Mouse (Mus musculus): Measurements from ENCODE around the gene Mael. TPM values are rescaled to one million over a fixed set of nuclear protein-coding genes. Genes with fewer than 3 reads are reported as not detected.

Mael gene
- polyA plus RNA-seq (2012; rRNA removed), result not detected in 2 replicates

DNA sequence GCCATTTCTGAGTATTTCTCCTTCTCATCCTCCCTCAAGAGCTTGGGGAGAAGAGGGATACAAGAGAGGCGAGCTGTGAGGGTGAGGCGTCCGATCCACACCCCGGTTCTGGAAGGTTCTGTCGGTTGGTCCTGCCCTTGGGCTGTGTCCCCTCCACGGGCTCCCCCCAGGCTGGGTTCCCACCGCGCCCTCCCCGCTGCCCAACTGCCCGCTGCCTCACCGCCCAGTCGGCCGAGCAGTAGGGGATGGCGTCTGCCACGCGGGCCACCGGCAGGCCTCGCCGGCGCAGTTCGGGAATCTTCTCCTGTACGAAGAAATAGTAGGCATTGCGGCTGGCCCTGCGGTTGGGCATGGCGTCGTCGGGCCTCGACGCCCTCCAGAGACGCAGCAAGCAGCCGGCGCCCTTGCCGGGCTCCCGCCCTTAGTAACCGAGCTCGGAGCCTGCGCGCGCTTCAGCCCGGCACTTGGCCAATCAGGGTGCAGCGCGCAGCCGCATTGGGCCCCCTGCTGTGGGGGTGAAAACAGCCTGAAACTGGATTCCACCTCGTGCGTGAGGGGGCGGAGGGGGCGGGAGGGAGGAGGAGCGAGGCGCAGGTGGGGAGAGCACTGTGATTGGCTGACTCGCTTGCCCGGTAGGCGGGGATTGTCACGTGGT, at the start of gene Mael:
Gene Mael (minus strand): TSS at position 433 of the 655 bp plus-strand sequence.
- Histone ChIP-seq H3K27me3 (ENCODE audit: control insufficient read depth, insufficient read depth, low read length) (no peaks in the 10 kb centered on the region; the same call in 1 of the 2 replicates), H3K4me3 (ENCODE audit: extremely low read depth, insufficient read depth, insufficient read length) (no peak within 1 kb of the TSS), H3K4me1 (ENCODE audit: control insufficient read depth, insufficient read depth, insufficient read length) (no peaks in the 10 kb centered on the region), H3K36me3 (ENCODE audit: control insufficient read depth, insufficient read depth, low read length) (no peaks in the 10 kb centered on the region), H3K27ac (ENCODE audit: insufficient read depth, low read length) (no peak within 1 kb of the TSS)
- 92% methylated on average over 53 of the region's 53 CpGs for WGBS
- TF ChIP-seq CTCF (IDR thresholded peaks at IDR 0.05; ENCODE audit: extremely low read depth, insufficient read depth, insufficient read length, insufficient replicate concordance), result no peak
- TF ChIP-seq POLR2A (IDR thresholded peaks at IDR 0.05; ENCODE audit: low read depth, low read length), result no peak
- DNase-seq (ENCODE audit: low read depth in 1 of 2, low spot score in 2 of 2), result no peak

DNA sequence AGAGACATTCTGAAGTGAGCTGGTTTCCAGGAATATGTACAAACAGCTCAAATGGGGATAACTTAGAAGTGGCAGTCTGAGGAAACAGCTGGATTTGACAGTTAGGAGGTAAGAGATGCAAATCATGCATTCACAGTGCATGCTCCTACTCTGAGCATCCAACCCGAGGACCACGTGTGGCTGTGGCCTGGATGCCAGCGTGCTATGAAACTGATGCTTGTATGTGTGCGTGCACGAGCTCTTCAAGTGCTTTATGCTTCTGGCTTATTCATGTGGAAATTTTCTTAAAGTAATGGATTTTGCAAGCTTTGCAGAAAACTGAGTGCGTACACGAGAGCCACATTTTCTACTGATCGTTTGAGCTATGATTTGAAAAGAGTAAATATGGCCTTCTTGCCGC, 47.7 kb upstream of the Mael start:
- TF ChIP-seq POLR2A (IDR thresholded peaks at IDR 0.05; ENCODE audit: low read depth, low read length) (no peak), CTCF (IDR thresholded peaks at IDR 0.05; ENCODE audit: extremely low read depth, insufficient read depth, insufficient read length, insufficient replicate concordance) (no peak)
- H3K27ac ChIP-seq (ENCODE audit: insufficient read depth, low read length), result no peak overlapping the region
- no peaks in the 10 kb centered on the region for H3K36me3 ChIP-seq (ENCODE audit: control insufficient read depth, insufficient read depth, low read length)
- no peak overlapping the region for H3K4me3 ChIP-seq (ENCODE audit: extremely low read depth, insufficient read depth, insufficient read length)
- no peaks in the 10 kb centered on the region for H3K27me3 ChIP-seq (ENCODE audit: control insufficient read depth, insufficient read depth, low read length)
- DNase-seq (ENCODE audit: low read depth in 1 of 2, low spot score in 2 of 2), result no peak
- 89% methylated on average over 9 of the region's 9 CpGs for WGBS
- no peaks in the 10 kb centered on the region for H3K4me1 ChIP-seq (ENCODE audit: control insufficient read depth, insufficient read depth, insufficient read length)

DNA sequence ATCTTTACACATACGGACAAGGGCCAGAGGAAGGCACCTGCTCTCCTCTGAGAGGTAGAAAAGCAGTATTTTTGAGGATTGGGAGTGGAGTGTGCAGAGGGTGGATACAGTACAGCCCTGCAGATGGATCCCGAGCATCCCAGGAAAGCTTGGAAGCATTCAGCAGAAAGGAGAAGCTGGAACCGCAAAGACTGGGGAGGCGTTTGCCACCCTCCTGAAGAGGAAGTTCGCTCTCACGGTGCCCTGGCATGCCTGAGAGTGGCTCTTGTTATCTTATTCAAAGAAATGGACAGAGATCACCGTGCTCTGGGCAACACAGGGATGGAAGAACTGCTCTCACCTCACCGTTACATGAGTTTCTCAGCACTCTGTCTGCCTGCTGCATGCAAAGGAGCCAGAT, 45.8 kb upstream of the Mael start:
- DNase-seq (ENCODE audit: low read depth in 1 of 2, low spot score in 2 of 2), result no peak
- TF ChIP-seq CTCF (IDR thresholded peaks at IDR 0.05; ENCODE audit: extremely low read depth, insufficient read depth, insufficient read length, insufficient replicate concordance), result no peak
- TF ChIP-seq POLR2A (IDR thresholded peaks at IDR 0.05; ENCODE audit: low read depth, low read length), result no peak
- Histone ChIP-seq H3K4me3 (ENCODE audit: extremely low read depth, insufficient read depth, insufficient read length) (no peak overlapping the region), H3K36me3 (ENCODE audit: control insufficient read depth, insufficient read depth, low read length) (no peaks in the 10 kb centered on the region), H3K27ac (ENCODE audit: insufficient read depth, low read length) (no peak overlapping the region), H3K27me3 (ENCODE audit: control insufficient read depth, insufficient read depth, low read length) (0 out of 2 replicates have a peak, but pooled peaks cover 2% of the 10 kb centered on the region), H3K4me1 (ENCODE audit: control insufficient read depth, insufficient read depth, insufficient read length) (no peaks in the 10 kb centered on the region)
- 23% methylated on average over 8 of the region's 8 CpGs for WGBS

DNA sequence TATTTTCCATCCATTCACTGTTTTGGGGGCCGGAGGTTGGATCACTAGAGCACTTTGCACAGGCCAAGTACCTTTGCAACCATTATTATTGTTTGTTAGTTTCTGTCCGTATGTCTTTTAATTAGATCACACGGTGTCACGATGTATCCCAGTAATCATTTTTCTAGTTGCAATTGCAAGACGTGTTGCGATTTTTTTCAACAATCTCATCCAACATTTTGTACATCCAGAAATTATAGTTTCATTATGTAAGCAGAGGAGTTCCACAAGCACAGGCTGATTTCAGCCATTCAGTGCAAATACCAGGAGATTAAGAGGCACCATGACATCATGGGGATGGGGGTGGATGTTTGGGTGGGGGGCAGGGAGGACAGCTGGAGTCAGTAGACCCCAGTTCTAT, 44.9 kb upstream of the Mael start:
- Histone ChIP-seq H3K27ac (ENCODE audit: insufficient read depth, low read length) (no peak overlapping the region), H3K4me3 (ENCODE audit: extremely low read depth, insufficient read depth, insufficient read length) (no peak overlapping the region), H3K4me1 (ENCODE audit: control insufficient read depth, insufficient read depth, insufficient read length) (no peaks in the 10 kb centered on the region), H3K27me3 (ENCODE audit: control insufficient read depth, insufficient read depth, low read length) (0 out of 2 replicates have a peak, but pooled peaks cover 2% of the 10 kb centered on the region), H3K36me3 (ENCODE audit: control insufficient read depth, insufficient read depth, low read length) (no peaks in the 10 kb centered on the region)
- no peak for DNase-seq (ENCODE audit: low read depth in 1 of 2, low spot score in 2 of 2)
- TF ChIP-seq POLR2A (IDR thresholded peaks at IDR 0.05; ENCODE audit: low read depth, low read length), result no peak
- no peak for TF ChIP-seq CTCF (IDR thresholded peaks at IDR 0.05; ENCODE audit: extremely low read depth, insufficient read depth, insufficient read length, insufficient replicate concordance)
- WGBS, result 95% methylated on average over 6 of the region's 6 CpGs

DNA sequence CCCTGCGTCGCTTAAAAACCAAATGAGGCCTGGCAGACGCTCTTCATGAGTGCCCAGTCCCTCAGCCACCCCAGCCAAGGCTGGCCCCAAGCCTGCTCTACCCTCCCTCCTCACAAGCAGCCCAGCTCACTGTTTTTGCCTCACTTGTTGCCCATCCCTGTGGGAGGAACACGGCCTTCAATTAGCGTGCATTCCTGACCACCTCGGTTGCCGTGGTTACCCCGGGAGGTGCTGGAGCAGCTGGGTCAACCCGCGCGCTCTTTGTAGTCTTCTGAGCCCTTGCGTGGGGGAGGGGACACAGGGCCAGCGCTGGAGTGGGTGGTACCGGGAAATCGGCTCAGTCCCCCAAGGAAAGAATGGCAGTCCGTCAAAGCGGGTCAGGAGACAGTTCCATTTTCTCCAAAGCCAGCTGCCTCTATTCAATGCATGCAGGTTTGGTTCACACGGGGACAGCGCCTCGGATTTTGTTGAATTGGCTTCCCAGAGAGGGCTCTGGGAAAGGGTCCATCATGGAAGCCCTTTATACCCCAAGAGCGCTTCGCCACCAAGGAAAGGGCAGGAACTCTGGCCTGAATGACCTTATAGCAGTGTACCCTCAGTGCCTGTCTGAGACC, 44.2 kb upstream of the Mael start:
- H3K36me3 ChIP-seq (ENCODE audit: control insufficient read depth, insufficient read depth, low read length), result no peaks in the 10 kb centered on the region
- TF ChIP-seq POLR2A (IDR thresholded peaks at IDR 0.05; ENCODE audit: low read depth, low read length), result no peak
- TF ChIP-seq CTCF (IDR thresholded peaks at IDR 0.05; ENCODE audit: extremely low read depth, insufficient read depth, insufficient read length, insufficient replicate concordance), result no peak
- no peak for DNase-seq (ENCODE audit: low read depth in 1 of 2, low spot score in 2 of 2)
- no peaks in the 10 kb centered on the region for H3K4me1 ChIP-seq (ENCODE audit: control insufficient read depth, insufficient read depth, insufficient read length)
- no peak overlapping the region for H3K4me3 ChIP-seq (ENCODE audit: extremely low read depth, insufficient read depth, insufficient read length)
- H3K27ac ChIP-seq (ENCODE audit: insufficient read depth, low read length), result no peak overlapping the region
- 28% methylated on average over 22 of the region's 22 CpGs for WGBS
- H3K27me3 ChIP-seq (ENCODE audit: control insufficient read depth, insufficient read depth, low read length), result 0 out of 2 replicates have a peak, but pooled peaks cover 2% of the 10 kb centered on the region

DNA sequence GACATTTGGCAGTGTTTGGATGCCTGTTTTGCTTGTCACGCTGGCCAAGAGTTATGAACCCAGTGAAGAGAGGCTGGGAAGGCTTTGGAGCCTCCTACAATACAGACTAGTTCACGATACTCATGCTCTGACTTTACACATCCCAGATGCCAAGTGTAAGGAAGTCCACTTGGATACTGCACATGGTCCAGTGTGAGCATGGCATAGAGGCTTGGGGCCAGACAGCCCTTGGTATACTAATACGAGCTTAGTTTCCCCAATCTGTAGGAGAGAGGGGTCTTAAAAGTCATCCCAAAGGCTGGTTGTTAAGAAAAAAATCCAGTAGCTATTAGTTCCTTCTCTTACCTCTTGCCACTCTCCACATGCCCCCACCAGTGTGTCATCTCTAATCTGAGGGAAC, 43.3 kb upstream of the Mael start:
- DNase-seq (ENCODE audit: low read depth in 1 of 2, low spot score in 2 of 2), result no peak
- 84% methylated on average over 3 of the region's 3 CpGs for WGBS
- Histone ChIP-seq H3K4me1 (ENCODE audit: control insufficient read depth, insufficient read depth, insufficient read length) (no peaks in the 10 kb centered on the region), H3K4me3 (ENCODE audit: extremely low read depth, insufficient read depth, insufficient read length) (no peak overlapping the region), H3K36me3 (ENCODE audit: control insufficient read depth, insufficient read depth, low read length) (no peaks in the 10 kb centered on the region), H3K27me3 (ENCODE audit: control insufficient read depth, insufficient read depth, low read length) (0 out of 2 replicates have a peak, but pooled peaks cover 2% of the 10 kb centered on the region), H3K27ac (ENCODE audit: insufficient read depth, low read length) (no peak overlapping the region)
- TF ChIP-seq CTCF (IDR thresholded peaks at IDR 0.05; ENCODE audit: extremely low read depth, insufficient read depth, insufficient read length, insufficient replicate concordance), result no peak

DNA sequence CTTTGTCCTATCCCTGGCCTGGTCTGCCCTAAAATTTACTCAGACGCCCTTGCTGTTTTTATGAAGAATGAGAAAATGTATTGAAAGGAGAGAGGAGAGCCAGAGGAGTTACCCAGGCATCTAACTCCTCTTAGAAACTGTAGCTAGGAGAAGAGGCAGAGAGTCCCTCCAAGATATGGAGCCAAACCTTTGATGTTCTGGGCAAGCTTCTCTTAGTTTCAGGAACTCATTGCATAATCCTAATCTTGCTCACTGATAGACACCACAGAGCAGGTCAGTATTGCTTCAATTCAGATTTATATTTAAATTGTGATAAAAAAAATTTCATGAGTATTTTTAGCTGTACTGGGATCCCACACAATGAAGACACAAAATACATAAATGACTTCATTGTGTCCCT, 42.7 kb upstream of the Mael start:
- no peak overlapping the region for H3K27ac ChIP-seq (ENCODE audit: insufficient read depth, low read length)
- no peak for DNase-seq (ENCODE audit: low read depth in 1 of 2, low spot score in 2 of 2)
- 61% methylated on average over 1 of the region's 1 CpGs for WGBS
- no peak overlapping the region for H3K4me3 ChIP-seq (ENCODE audit: extremely low read depth, insufficient read depth, insufficient read length)
- no peaks in the 10 kb centered on the region for H3K4me1 ChIP-seq (ENCODE audit: control insufficient read depth, insufficient read depth, insufficient read length)
- TF ChIP-seq CTCF (IDR thresholded peaks at IDR 0.05; ENCODE audit: extremely low read depth, insufficient read depth, insufficient read length, insufficient replicate concordance) (no peak), POLR2A (IDR thresholded peaks at IDR 0.05; ENCODE audit: low read depth, low read length) (no peak)
- 0 out of 2 replicates have a peak, but pooled peaks cover 2% of the 10 kb centered on the region for H3K27me3 ChIP-seq (ENCODE audit: control insufficient read depth, insufficient read depth, low read length)
- H3K36me3 ChIP-seq (ENCODE audit: control insufficient read depth, insufficient read depth, low read length), result no peaks in the 10 kb centered on the region
